Mouse (Mus musculus) midbrain, embryonic 15.5 days (tissue): ENCODE data around the gene Mesp2. TPM values are rescaled to one million over a fixed set of nuclear protein-coding genes. Genes with fewer than 3 reads are reported as not detected.

Source experiments
- ATAC-seq: fragments of 200-750 bp; cut with Nextera tagmentation; replicated peaks from 2 replicates; pipeline ENCODE4 v1.8.0; 2017; ENCODE audit warnings: moderate TSS enrichment
- H3K27ac ChIP-seq: fragments of 300-500 bp; sonication (generic); 2 replicates; pipeline ENCODE4 v1.5.1; 2015; ENCODE audit warnings: mild to moderate bottlenecking, inconsistent platforms
- H3K27me3 ChIP-seq: fragments of 300-500 bp; sonication (generic); replicated peaks from 2 replicates; pipeline ENCODE4 v1.6.1; 2015; ENCODE audit warnings: inconsistent platforms
- H3K36me3 ChIP-seq: fragments of 300-500 bp; sonication (generic); replicated peaks from 2 replicates; pipeline ENCODE4 v1.6.1; 2015; ENCODE audit warnings: inconsistent platforms
- H3K4me1 ChIP-seq: fragments of 300-500 bp; sonication (generic); 2 replicates; pipeline ENCODE4 v1.6.1; 2015; ENCODE audit warnings: inconsistent platforms
- H3K4me2 ChIP-seq: fragments of 300-500 bp; sonication (generic); 2 replicates; pipeline ENCODE4 v1.6.1; 2015; ENCODE audit warnings: inconsistent platforms, mild to moderate bottlenecking, moderate library complexity
- H3K4me3 ChIP-seq: fragments of 300-500 bp; sonication (generic); 2 replicates; pipeline ENCODE4 v1.5.1; 2015; ENCODE audit warnings: mild to moderate bottlenecking, inconsistent platforms
- H3K9ac ChIP-seq: fragments of 300-500 bp; sonication (generic); 2 replicates; pipeline ENCODE4 v1.6.1; 2015; ENCODE audit warnings: mild to moderate bottlenecking, inconsistent platforms
- H3K9me3 ChIP-seq: fragments of 300-500 bp; sonication (generic); 2 replicates; pipeline ENCODE4 v1.6.1; 2016; ENCODE audit warnings: inconsistent platforms
- WGBS: fragments of 180-500 bp; shearing (Covaris S2); methylation state at CpG from one replicate; pipeline ENCODE4 v1.1.7; 2015; ENCODE audit warnings: mixed read lengths; 5-methylcytosine and 5-hydroxymethylcytosine counted together
- polyA plus RNA-seq: library from polyadenylated mRNA; unstranded; fragments of >200 nt; fragmentation: Nextera tagmentation; extraction: Ambion mirVana; gene quantifications from 2 replicates; pipeline ENCODE4 v1.2.1, GENCODE M21; 2015

The Mesp2 gene
- polyA plus RNA-seq, 1 experiment from 2014 or later = 1.1 TPM

- ATAC-seq = no peak
Observed at GRCm38 (mm10) chr7:79819515-79819914, 9.0 kb downstream of the Mesp2 start.

GRCm38 (mm10) chr7:79819996-79820395 lies 9.5 kb downstream of the Mesp2 start:
- Histone ChIP-seq H3K27me3 (no peaks in the 10 kb centered on the region), H3K4me3 (no peak overlapping the region), H3K36me3 (no peaks in the 10 kb centered on the region), H3K4me2 (no peak overlapping the region), H3K9me3 (no peaks in the 10 kb centered on the region), H3K4me1 (no peaks in the 10 kb centered on the region), H3K9ac (no peak overlapping the region), H3K27ac (no peak overlapping the region)
- WGBS = 48% methylated on average over 11 of the region's 11 CpGs
- ATAC-seq = no peak

More at GRCm38 (mm10) chr7:79819515-79819914, 9.0 kb downstream of the Mesp2 start:
- Histone ChIP-seq H3K4me1 (no peaks in the 10 kb centered on the region), H3K4me3 (no peak overlapping the region), H3K27me3 (no peaks in the 10 kb centered on the region), H3K9me3 (no peaks in the 10 kb centered on the region), H3K27ac (no peak overlapping the region), H3K9ac (no peak overlapping the region), H3K4me2 (no peak overlapping the region), H3K36me3 (no peaks in the 10 kb centered on the region)
- 49% methylated on average over 4 of the region's 4 CpGs for WGBS

GRCm38 (mm10) chr7:79822092-79822695 lies 11.7 kb downstream of the Mesp2 start:
- Histone ChIP-seq H3K4me3 (no peak overlapping the region), H3K36me3 (no peaks in the 10 kb centered on the region), H3K27me3 (no peaks in the 10 kb centered on the region), H3K9me3 (no peaks in the 10 kb centered on the region), H3K4me2 (no peak overlapping the region), H3K9ac (no peak overlapping the region), H3K4me1 (no peaks in the 10 kb centered on the region), H3K27ac (no peak overlapping the region)
- 86% methylated on average over 12 of the region's 12 CpGs for WGBS
- no peak for ATAC-seq

- H3K9ac ChIP-seq = no peak overlapping the region
- ATAC-seq = no peak
- 67% methylated on average over 3 of the region's 3 CpGs for WGBS
- no peaks in the 10 kb centered on the region for H3K4me1 ChIP-seq
- H3K4me2 ChIP-seq = no peak overlapping the region
- H3K27me3 ChIP-seq = no peaks in the 10 kb centered on the region
- H3K9me3 ChIP-seq = no peaks in the 10 kb centered on the region
- no peak overlapping the region for H3K27ac ChIP-seq
- H3K4me3 ChIP-seq = no peak overlapping the region
- no peaks in the 10 kb centered on the region for H3K36me3 ChIP-seq
Observed at GRCm38 (mm10) chr7:79828341-79828740, 17.8 kb downstream of the Mesp2 start.

- Histone ChIP-seq H3K4me1 (no peaks in the 10 kb centered on the region), H3K9ac (no peak overlapping the region), H3K27me3 (no peaks in the 10 kb centered on the region), H3K27ac (no peak overlapping the region), H3K4me3 (no peak overlapping the region), H3K36me3 (no peaks in the 10 kb centered on the region), H3K9me3 (no peaks in the 10 kb centered on the region), H3K4me2 (no peak overlapping the region)
- 75% methylated on average over 6 of the region's 6 CpGs for WGBS
- ATAC-seq = no peak
Observed at GRCm38 (mm10) chr7:79831145-79831544, 20.6 kb downstream of the Mesp2 start.

GRCm38 (mm10) chr7:79831585-79831984 lies 21.1 kb downstream of the Mesp2 start:
- WGBS = 84% methylated on average over 6 of the region's 6 CpGs
- Histone ChIP-seq H3K4me1 (no peaks in the 10 kb centered on the region), H3K9me3 (no peaks in the 10 kb centered on the region), H3K27ac (no peak overlapping the region), H3K27me3 (no peaks in the 10 kb centered on the region), H3K9ac (no peak overlapping the region), H3K36me3 (no peaks in the 10 kb centered on the region), H3K4me3 (no peak overlapping the region), H3K4me2 (no peak overlapping the region)
- ATAC-seq = no peak

- Histone ChIP-seq H3K9ac (no peak overlapping the region), H3K27ac (no peak overlapping the region), H3K4me1 (no peaks in the 10 kb centered on the region), H3K4me3 (no peak overlapping the region), H3K36me3 (no peaks in the 10 kb centered on the region), H3K9me3 (no peaks in the 10 kb centered on the region), H3K27me3 (no peaks in the 10 kb centered on the region), H3K4me2 (no peak overlapping the region)
- no peak for ATAC-seq
Observed at GRCm38 (mm10) chr7:79832980-79833379, 22.5 kb downstream of the Mesp2 start.

GRCm38 (mm10) chr7:79835196-79835595 lies 24.7 kb downstream of the Mesp2 start:
- no peak overlapping the region for H3K4me3 ChIP-seq
- no peaks in the 10 kb centered on the region for H3K9me3 ChIP-seq
- H3K4me1 ChIP-seq = no peaks in the 10 kb centered on the region
- H3K27ac ChIP-seq = no peak overlapping the region
- no peak for ATAC-seq
- no peak overlapping the region for H3K9ac ChIP-seq
- no peaks in the 10 kb centered on the region for H3K36me3 ChIP-seq
- H3K27me3 ChIP-seq = no peaks in the 10 kb centered on the region
- WGBS = 90% methylated on average over 6 of the region's 6 CpGs
- no peak overlapping the region for H3K4me2 ChIP-seq

- no peaks in the 10 kb centered on the region for H3K9me3 ChIP-seq
- ATAC-seq = no peak
- no peaks in the 10 kb centered on the region for H3K27me3 ChIP-seq
- H3K27ac ChIP-seq = no peak overlapping the region
- 81% methylated on average over 2 of the region's 2 CpGs for WGBS
- no peaks in the 10 kb centered on the region for H3K4me1 ChIP-seq
- no peak overlapping the region for H3K9ac ChIP-seq
- no peak overlapping the region for H3K4me2 ChIP-seq
- no peaks in the 10 kb centered on the region for H3K36me3 ChIP-seq
- no peak overlapping the region for H3K4me3 ChIP-seq
Observed at GRCm38 (mm10) chr7:79837247-79837646, 26.7 kb downstream of the Mesp2 start.

- Histone ChIP-seq H3K27me3 (peaks cover under 1% of the 10 kb centered on the region; the same call in 1 of the 2 replicates), H3K36me3 (no peaks in the 10 kb centered on the region), H3K4me1 (no peaks in the 10 kb centered on the region), H3K4me3 (no peak overlapping the region), H3K9me3 (no peaks in the 10 kb centered on the region), H3K4me2 (no peak overlapping the region), H3K27ac (no peak overlapping the region), H3K9ac (no peak overlapping the region)
- 76% methylated on average over 7 of the region's 7 CpGs for WGBS
- ATAC-seq = no peak
Observed at GRCm38 (mm10) chr7:79842163-79842562, 31.6 kb downstream of the Mesp2 start.

GRCm38 (mm10) chr7:79844090-79844802 lies 33.7 kb downstream of the Mesp2 start:
- ATAC-seq = no peak
- no peaks in the 10 kb centered on the region for H3K36me3 ChIP-seq
- peaks cover 7% of the 10 kb centered on the region for H3K4me1 ChIP-seq
- WGBS = 72% methylated on average over 8 of the region's 8 CpGs
- H3K4me2 ChIP-seq = no peak overlapping the region
- no peaks in the 10 kb centered on the region for H3K9me3 ChIP-seq
- peaks cover 8% of the 10 kb centered on the region for H3K27me3 ChIP-seq
- H3K27ac ChIP-seq = no peak overlapping the region
- H3K9ac ChIP-seq = no peak overlapping the region
- no peak overlapping the region for H3K4me3 ChIP-seq

GRCm38 (mm10) chr7:79846342-79846741 lies 35.8 kb downstream of the Mesp2 start:
- Histone ChIP-seq H3K27ac (no peak overlapping the region), H3K4me3 (no peak overlapping the region), H3K36me3 (no peaks in the 10 kb centered on the region), H3K4me2 (no peak overlapping the region), H3K4me1 (peaks cover 7% of the 10 kb centered on the region), H3K9ac (no peak overlapping the region), H3K27me3 (peaks cover 8% of the 10 kb centered on the region), H3K9me3 (no peaks in the 10 kb centered on the region)
- no peak for ATAC-seq
- WGBS = 80% methylated on average over 2 of the region's 2 CpGs
